Mouse (Mus musculus) testis, adult 2 months (tissue): ENCODE measurements around the gene Man1a. TPM values are rescaled to one million over a fixed set of nuclear protein-coding genes. Genes with fewer than 3 reads are reported as not detected.

Experiments
- H3K27ac ChIP-seq: fragments of 200-500 bp; 2 replicates; pipeline ENCODE4 v1.5.1; 2012; ENCODE audit warnings: low read depth, low read length; ENCODE audit not compliant: control insufficient read depth, insufficient read depth
- H3K27me3 ChIP-seq: fragments of 200-500 bp; 2 replicates; pipeline ENCODE4 v1.6.1; 2012; ENCODE audit warnings: mild to moderate bottlenecking, low read length, moderate library complexity; ENCODE audit not compliant: control insufficient read depth, insufficient read depth
- H3K36me3 ChIP-seq: fragments of 200-500 bp; 2 replicates; pipeline ENCODE4 v1.6.1; 2012; ENCODE audit warnings: mild to moderate bottlenecking, low read length; ENCODE audit not compliant: control insufficient read depth, insufficient read depth
- H3K4me1 ChIP-seq: fragments of 200-500 bp; 2 replicates; pipeline ENCODE4 v1.6.1; 2012; ENCODE audit warnings: low read length; ENCODE audit not compliant: control insufficient read depth, insufficient read depth
- H3K4me3 ChIP-seq: fragments of 200-500 bp; 2 replicates; pipeline ENCODE4 v1.5.1; 2012; ENCODE audit warnings: low read depth, mild to moderate bottlenecking, low read length, moderate library complexity, mixed read lengths; ENCODE audit not compliant: control insufficient read depth
- CTCF ChIP-seq: fragments of 200-500 bp; IDR thresholded peaks from 2 replicates; pipeline ENCODE4 v1.5.1; 2012; ENCODE audit warnings: low read depth, mild to moderate bottlenecking, inconsistent platforms, low read length, moderate library complexity; ENCODE audit not compliant: control insufficient read depth, insufficient read depth, insufficient replicate concordance
- POLR2A ChIP-seq: fragments of 200-500 bp; IDR thresholded peaks from 2 replicates; pipeline ENCODE4 v1.6.1; 2012; ENCODE audit warnings: low read depth, mild to moderate bottlenecking, inconsistent platforms, low read length, moderate library complexity; ENCODE audit not compliant: control insufficient read depth
- polyA plus RNA-seq: library from polyadenylated mRNA; depleted of rRNA; stranded (reverse); fragments of >200 nt; gene quantifications from 2 replicates; pipeline ENCODE4 v1.2.3, GENCODE M21; 2012

The Man1a gene
- polyA plus RNA-seq, 1 experiment, result 0.36 TPM

DNA sequence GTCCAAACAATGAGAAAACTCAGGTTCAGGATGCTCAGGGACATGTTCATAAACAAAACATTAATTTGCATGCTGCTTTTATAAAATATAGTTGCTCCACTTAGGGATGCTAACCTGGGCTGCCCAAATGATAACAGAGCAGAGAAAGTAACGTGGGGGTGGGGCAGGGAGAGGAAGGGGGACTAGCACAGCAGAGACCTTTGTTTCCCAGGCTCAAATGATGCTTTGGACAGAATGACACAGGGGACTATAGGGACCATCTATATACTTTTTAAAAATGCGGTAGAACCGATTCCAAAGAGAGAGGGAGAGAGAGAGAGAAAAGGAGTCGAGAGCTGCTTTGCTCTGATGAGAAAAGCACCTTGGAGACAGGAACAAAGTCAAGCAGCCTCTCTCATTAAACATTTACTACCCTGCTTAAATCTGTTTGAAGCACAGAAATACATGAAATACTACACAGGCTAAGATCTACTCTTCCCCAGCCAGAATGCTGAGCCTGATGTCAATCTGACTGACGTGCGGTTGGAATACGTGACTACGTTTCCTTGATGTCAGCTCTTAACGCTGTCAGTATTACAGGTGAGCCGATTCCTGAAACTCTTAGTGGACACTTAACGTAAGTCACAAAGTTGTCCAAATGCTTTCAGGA, 63.1 kb downstream of the Man1a start:
- no peaks in the 10 kb centered on the region for H3K36me3 ChIP-seq
- no peaks in the 10 kb centered on the region for H3K4me1 ChIP-seq
- no peak overlapping the region for H3K4me3 ChIP-seq
- no peak overlapping the region for H3K27ac ChIP-seq
- no peak for TF ChIP-seq CTCF
- no peak for TF ChIP-seq POLR2A
- H3K27me3 ChIP-seq, result no peaks in the 10 kb centered on the region

DNA sequence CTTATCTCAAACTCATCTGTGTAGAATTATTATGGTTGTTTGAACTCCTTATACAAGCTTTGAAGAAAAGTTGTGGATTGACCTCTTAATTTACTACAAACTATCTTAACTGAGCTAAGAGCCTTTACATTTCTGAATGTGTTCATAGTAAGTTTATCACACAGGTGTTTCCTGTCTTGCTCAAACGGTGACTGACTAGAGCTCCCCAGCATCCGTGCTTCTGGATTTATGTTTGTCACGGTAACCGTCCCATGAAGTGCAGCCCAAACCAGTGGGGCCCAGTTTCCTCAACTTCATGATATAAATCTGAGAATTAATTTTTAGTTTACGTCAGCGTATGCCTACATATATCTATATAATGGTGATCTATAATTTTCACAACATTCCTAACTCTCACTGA, 67.3 kb downstream of the Man1a start:
- no peak overlapping the region for H3K27ac ChIP-seq
- no peaks in the 10 kb centered on the region for H3K27me3 ChIP-seq
- no peak overlapping the region for H3K4me3 ChIP-seq
- TF ChIP-seq POLR2A, result no peak
- no peak for TF ChIP-seq CTCF
- no peaks in the 10 kb centered on the region for H3K4me1 ChIP-seq
- no peaks in the 10 kb centered on the region for H3K36me3 ChIP-seq

DNA sequence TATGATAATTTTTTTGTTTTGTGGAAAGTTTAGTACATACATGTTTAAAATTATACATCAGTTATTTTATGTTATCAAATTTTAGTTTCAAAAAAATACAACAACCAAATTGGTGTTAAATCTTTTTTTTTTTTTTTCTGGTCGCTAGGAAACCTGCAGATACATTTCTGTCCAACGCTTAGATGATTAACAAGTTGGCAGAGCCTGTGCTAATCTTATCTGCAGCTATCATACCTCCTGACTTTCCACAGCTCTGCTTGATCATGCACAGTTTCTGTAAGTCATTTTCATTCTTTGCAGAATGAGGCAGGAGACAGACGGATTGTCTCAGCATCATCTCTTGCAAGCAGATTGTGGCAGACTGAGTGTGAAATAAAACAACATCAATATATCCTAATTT, 69.5 kb downstream of the Man1a start:
- Histone ChIP-seq H3K4me3 (no peak overlapping the region), H3K4me1 (no peaks in the 10 kb centered on the region), H3K27ac (no peak overlapping the region), H3K27me3 (no peaks in the 10 kb centered on the region), H3K36me3 (no peaks in the 10 kb centered on the region)
- TF ChIP-seq POLR2A, result no peak
- no peak for TF ChIP-seq CTCF

DNA sequence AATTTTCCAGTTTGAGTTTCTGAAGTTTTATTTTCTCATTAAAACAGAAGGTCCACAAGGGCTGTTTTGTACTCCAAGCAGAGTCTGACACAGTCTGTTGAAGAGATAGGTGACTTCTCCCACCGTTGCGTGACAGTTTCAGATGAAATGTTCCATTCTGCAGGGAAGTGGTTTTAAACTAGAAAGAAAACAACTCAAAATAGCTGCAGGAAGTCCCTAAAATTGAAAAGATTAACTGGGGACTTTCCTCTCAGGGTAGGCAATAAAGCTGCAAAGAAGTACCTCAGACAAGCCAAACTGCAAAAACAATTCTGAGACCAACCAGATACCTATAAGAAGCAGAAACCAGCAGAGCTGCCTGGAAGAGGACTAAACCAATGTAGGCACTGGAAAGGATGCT, 70.6 kb downstream of the Man1a start:
- no peaks in the 10 kb centered on the region for H3K4me1 ChIP-seq
- H3K36me3 ChIP-seq, result no peaks in the 10 kb centered on the region
- H3K27ac ChIP-seq, result no peak overlapping the region
- no peaks in the 10 kb centered on the region for H3K27me3 ChIP-seq
- no peak for TF ChIP-seq POLR2A
- TF ChIP-seq CTCF, result no peak
- H3K4me3 ChIP-seq, result no peak overlapping the region

DNA sequence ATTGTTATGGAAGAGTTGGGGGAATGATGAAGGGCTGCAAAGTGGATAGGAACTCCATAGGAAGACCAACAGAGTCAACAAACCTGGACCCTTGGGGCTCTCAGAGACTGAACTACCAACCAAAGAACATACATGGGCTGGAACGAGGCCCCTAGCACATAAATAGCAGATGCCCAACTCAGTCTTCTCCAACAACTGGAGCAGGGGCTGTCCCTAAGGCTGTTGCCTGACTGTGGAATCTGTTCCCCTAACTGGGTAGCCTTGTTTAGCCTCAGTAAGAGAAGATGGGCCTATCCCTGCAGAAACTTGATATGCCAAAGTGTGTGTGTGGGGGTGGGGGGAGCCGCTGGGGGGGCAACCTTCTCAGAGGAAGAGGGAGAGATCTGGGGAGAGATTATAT, 73.5 kb downstream of the Man1a start:
- no peak for TF ChIP-seq POLR2A
- no peak for TF ChIP-seq CTCF
- no peaks in the 10 kb centered on the region for H3K27me3 ChIP-seq
- no peaks in the 10 kb centered on the region for H3K4me1 ChIP-seq
- H3K27ac ChIP-seq, result no peak overlapping the region
- H3K36me3 ChIP-seq, result no peaks in the 10 kb centered on the region
- no peak overlapping the region for H3K4me3 ChIP-seq

DNA sequence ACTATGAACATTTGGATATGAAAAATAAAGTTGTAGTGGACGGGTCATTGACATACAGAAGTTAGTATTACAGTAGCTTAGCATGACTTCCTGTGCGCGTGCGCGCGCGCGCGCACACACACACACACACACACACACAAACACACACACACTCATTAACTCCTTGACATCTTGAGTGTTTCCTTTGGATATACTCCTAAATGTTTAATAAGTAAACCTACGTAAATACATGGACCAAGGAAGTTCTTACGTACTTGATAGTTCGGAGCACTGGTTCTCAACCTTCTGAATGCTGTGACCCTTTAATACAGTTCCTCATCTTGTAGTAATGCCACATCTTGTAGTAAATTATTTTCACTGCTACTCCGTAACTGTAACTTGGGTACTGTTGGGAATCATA, 79.1 kb downstream of the Man1a start:
- Histone ChIP-seq H3K27me3 (no peaks in the 10 kb centered on the region), H3K4me3 (no peak overlapping the region), H3K4me1 (no peaks in the 10 kb centered on the region), H3K36me3 (no peaks in the 10 kb centered on the region), H3K27ac (no peak overlapping the region)
- TF ChIP-seq POLR2A (no peak), CTCF (no peak)

DNA sequence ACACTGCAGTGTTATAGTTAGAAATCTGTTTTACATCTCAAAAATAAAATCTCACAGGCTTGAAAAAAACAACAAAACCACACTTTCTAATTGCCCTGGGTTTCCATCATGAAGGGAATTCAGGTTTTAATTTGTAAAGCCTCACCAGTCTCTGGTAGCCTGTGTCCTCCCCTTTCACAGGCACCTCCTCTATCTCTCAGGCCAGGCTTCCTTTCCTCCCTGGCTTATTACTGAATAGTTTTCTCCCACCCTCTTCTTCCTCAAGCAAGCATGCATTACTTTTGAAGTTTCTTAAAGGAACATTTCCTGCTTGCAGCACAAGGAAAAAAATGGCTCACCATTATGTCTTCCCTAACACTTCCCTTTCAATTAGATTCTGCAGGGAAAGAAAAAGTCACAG, 80.2 kb downstream of the Man1a start:
- Histone ChIP-seq H3K4me3 (no peak overlapping the region), H3K36me3 (no peaks in the 10 kb centered on the region), H3K4me1 (no peaks in the 10 kb centered on the region), H3K27me3 (no peaks in the 10 kb centered on the region), H3K27ac (no peak overlapping the region)
- no peak for TF ChIP-seq CTCF
- TF ChIP-seq POLR2A, result no peak

DNA sequence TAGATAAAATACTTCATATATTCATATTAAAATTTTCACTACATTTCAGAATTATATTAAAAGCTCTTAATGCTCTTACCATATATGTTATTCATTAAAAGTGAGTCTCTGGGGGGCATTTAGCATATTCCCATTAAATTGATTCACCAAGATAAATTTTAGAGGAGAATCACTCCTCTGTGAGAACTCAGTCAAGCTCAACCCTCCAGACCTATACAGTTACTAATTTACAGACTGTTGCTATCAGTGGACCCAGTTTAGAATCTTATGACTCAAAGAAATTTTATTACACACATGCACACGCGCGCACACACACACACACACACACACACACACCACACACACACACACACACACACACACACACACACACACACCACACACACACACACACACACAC, 81.8 kb downstream of the Man1a start:
- H3K4me3 ChIP-seq, result no peak overlapping the region

More for the DNA sequence above, 81.8 kb downstream of the Man1a start:
- no peak overlapping the region for H3K27ac ChIP-seq
- TF ChIP-seq CTCF (no peak), POLR2A (no peak)
- H3K27me3 ChIP-seq, result no peaks in the 10 kb centered on the region
- H3K36me3 ChIP-seq, result no peaks in the 10 kb centered on the region
- no peaks in the 10 kb centered on the region for H3K4me1 ChIP-seq
